Mouse (Mus musculus): ENCODE data around the gene Scamp2.

DNA sequence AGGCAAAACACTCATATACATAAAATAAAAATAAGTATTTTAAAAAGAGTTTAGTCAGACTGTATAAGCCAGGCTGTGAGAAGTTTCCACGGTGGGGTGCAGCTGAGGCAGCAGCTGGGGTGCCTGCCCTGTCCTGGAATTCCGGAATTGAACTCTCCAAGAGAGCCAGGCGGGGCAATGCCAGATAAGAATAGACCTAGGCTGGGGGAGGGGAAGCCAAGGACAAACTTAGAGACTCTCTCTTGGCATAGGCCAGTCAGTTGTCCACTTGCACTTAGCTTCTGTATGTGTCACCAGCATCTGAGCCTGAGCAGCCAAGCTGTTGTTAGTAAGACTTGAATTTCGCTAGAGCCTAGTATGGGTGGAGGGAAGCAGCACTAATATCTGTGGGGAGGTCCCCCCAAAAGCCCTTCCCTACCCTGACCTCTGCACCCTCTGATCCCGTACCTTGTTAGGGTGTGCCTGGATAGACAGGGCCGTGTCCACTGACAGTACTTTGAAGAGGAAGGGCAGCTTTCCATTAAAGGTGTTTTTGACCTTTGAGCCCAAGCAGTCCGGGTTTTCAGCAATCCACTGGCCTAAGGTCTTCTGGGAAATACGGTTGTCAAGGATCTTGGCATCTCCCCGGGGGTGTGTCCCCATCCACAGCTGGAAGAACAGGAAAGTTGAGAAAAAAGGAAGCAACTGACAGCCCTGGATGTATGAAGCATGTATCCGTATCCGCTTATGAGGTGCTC is 10.4 kb upstream of the Scamp2 start:
- no peak for TF ChIP-seq GATA1 (IDR thresholded peaks at IDR 0.05; ENCODE audit: borderline replicate concordance, low read length)
- no peak for TF ChIP-seq FLI1 (IDR thresholded peaks at IDR 0.05; ENCODE audit: low read length)

Data from megakaryocyte, embryonic 14.5 days (primary cell).